Comparison of ENCODE assay signal across 11 mouse cellular contexts in genomic region chr7:66162981-66163380, GRCm38 (mm10).
"Had no signal": no experiment of that assay in that cellular context is flagged by ENCODE, and none has a peak within 500 bp of the region (broad histone marks: within the 10 kb centered on the region; RNA-seq: fewer than 3 reads in every experiment).

No protein-coding gene starts in this region.

- H3K4me3 ChIP-seq: left cerebral cortex, adult 2 months; limb, embryonic 10.5 days; midbrain, embryonic 15.5 days; neural tube, embryonic 12.5 days had no signal

- ATAC-seq: lung, postnatal 0 days; midbrain, embryonic 15.5 days had no signal

- DNase-seq: kidney, adult 18-20 months; kidney, postnatal 25 days; lung, adult 2 months; lung, postnatal 36 days; thymus, postnatal 36 days had no signal

- H3K4me1 ChIP-seq: limb, embryonic 10.5 days had no signal

- H3K27ac ChIP-seq: left cerebral cortex, adult 2 months; limb, embryonic 10.5 days; liver, embryonic 14.5 days; midbrain, embryonic 15.5 days; neural tube, embryonic 12.5 days had no signal

- H3K27me3 ChIP-seq: midbrain, embryonic 15.5 days; neural tube, embryonic 12.5 days had no signal

- H3K9me3 ChIP-seq: limb, embryonic 10.5 days; midbrain, embryonic 15.5 days; neural tube, embryonic 12.5 days had no signal

- H3K36me3 ChIP-seq: midbrain, embryonic 15.5 days; neural tube, embryonic 12.5 days had no signal

- H3K9ac ChIP-seq: liver, embryonic 14.5 days; midbrain, embryonic 15.5 days; neural tube, embryonic 12.5 days had no signal

- H3K4me2 ChIP-seq: midbrain, embryonic 15.5 days; neural tube, embryonic 12.5 days had no signal
